Mouse (Mus musculus): ENCODE data around the gene Vmn2r101. TPM values are rescaled to one million over a fixed set of nuclear protein-coding genes. Genes with fewer than 3 reads are reported as not detected.

The Vmn2r101 gene
- polyA plus RNA-seq (2016; fragmentation: Nextera tagmentation; extraction: Ambion mirVana): not detected in 2 replicates

DNA sequence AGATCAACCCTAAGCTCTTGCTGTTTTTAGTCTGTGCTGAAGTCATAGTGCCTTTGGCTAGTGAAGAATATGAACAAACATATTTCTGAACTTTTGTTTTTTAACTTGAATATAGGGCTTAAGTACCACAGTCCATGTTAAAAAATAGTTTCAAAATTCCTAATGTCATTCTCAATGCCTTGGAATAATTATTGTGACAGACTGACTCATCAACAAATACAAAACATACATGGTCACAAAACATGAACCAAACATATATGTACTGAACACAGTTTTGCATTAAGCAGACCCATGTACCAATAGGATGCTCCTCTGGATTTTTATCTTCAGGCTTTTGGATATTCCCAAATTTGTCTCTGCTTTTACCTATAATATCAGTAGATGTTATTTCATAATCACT lies at the start of gene Vmn2r101:
TSS of gene Vmn2r101 (plus strand) at position 301 of the 400 bp plus-strand sequence.
- no peaks in the 10 kb centered on the region for H3K4me1 ChIP-seq (replicated peaks)
- no peak for ATAC-seq (ENCODE audit: insufficient number of reproducible peaks, low FRiP score)
- no peak within 1 kb of the TSS for H3K4me2 ChIP-seq
- no peaks in the 10 kb centered on the region for H3K27me3 ChIP-seq (replicated peaks)
- H3K36me3 ChIP-seq: no peaks in the 10 kb centered on the region
- H3K9ac ChIP-seq: no peak within 1 kb of the TSS
- H3K4me3 ChIP-seq: no peak within 1 kb of the TSS
- no peak within 1 kb of the TSS for H3K27ac ChIP-seq (ENCODE audit: poor library complexity, severe bottlenecking)
- peaks cover 5% of the 10 kb centered on the region; the same call in 1 of the 2 replicates for H3K9me3 ChIP-seq (replicated peaks)

DNA sequence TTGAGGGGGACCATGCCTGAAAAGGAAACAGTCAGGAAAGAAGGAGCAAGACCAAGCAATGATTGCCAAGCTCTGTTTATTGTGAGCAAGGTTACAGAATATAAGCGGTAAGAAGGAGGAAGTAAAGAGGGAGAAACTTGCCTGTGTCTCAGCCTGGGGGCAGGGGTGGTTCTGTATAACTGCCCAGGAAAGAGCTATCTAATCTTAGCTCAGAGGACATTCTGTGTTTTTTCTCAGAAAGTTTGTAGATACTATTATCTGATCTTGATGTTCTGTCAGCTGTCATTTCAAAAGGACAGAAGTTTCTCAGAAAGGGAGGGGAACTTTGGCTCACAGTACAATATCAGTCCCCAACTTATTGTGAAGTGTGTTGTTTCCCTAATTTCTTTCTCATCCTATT lies 52.3 kb downstream of the Vmn2r101 start:
- 88% methylated on average over 1 of the region's 1 CpGs for WGBS
- Histone ChIP-seq H3K27ac (ENCODE audit: poor library complexity, severe bottlenecking) (no peak overlapping the region), H3K4me2 (no peak overlapping the region), H3K9ac (no peak overlapping the region), H3K36me3 (no peaks in the 10 kb centered on the region), H3K4me1 (replicated peaks) (no peaks in the 10 kb centered on the region), H3K27me3 (replicated peaks) (no peaks in the 10 kb centered on the region), H3K4me3 (no peak overlapping the region), H3K9me3 (replicated peaks) (peaks cover 32% of the 10 kb centered on the region)
- ATAC-seq (ENCODE audit: insufficient number of reproducible peaks, low FRiP score): no peak

- no peak overlapping the region for H3K9ac ChIP-seq
- no peaks in the 10 kb centered on the region for H3K9me3 ChIP-seq (replicated peaks)
- ATAC-seq (ENCODE audit: insufficient number of reproducible peaks, low FRiP score): peak; percentile 45; the same call in 1 of the 2 replicates
- no peak overlapping the region for H3K4me3 ChIP-seq
- no peaks in the 10 kb centered on the region for H3K4me1 ChIP-seq (replicated peaks)
- H3K27me3 ChIP-seq (replicated peaks): no peaks in the 10 kb centered on the region
- WGBS: 40% methylated on average over 3 of the region's 3 CpGs
- H3K36me3 ChIP-seq: no peaks in the 10 kb centered on the region
- H3K4me2 ChIP-seq: no peak overlapping the region
- H3K27ac ChIP-seq (ENCODE audit: poor library complexity, severe bottlenecking): no peak overlapping the region
Measured at GRCm38 (mm10) chr17:19658447-19658846, 81.4 kb downstream of the Vmn2r101 start.

GRCm38 (mm10) chr17:19660028-19660427 lies 83.0 kb downstream of the Vmn2r101 start, which contains the start of gene Vmn2r102:
Gene Vmn2r102 (plus strand): TSS chr17:19660328.
- Histone ChIP-seq H3K36me3 (no peaks in the 10 kb centered on the region), H3K9ac (no peak within 1 kb of the TSS), H3K4me2 (no peak within 1 kb of the TSS), H3K9me3 (replicated peaks) (no peaks in the 10 kb centered on the region), H3K27me3 (replicated peaks) (no peaks in the 10 kb centered on the region), H3K4me1 (replicated peaks) (no peaks in the 10 kb centered on the region), H3K4me3 (no peak within 1 kb of the TSS), H3K27ac (ENCODE audit: poor library complexity, severe bottlenecking) (no peak within 1 kb of the TSS)
- WGBS: 55% methylated on average over 2 of the region's 2 CpGs
- no peak for ATAC-seq (ENCODE audit: insufficient number of reproducible peaks, low FRiP score)

Other genes with a start within 250 kb of the Vmn2r101 start
- not detected in 2 replicates for gene Vmn2r99, start 215.3 kb upstream of the Vmn2r101 start, polyA plus RNA-seq (2016; fragmentation: Nextera tagmentation; extraction: Ambion mirVana)
- not detected in 2 replicates for gene Vmn2r100, start 72.5 kb upstream of the Vmn2r101 start, polyA plus RNA-seq (2016; fragmentation: Nextera tagmentation; extraction: Ambion mirVana)
- gene Vmn2r102, start 83.1 kb downstream of the Vmn2r101 start, polyA plus RNA-seq (2016; fragmentation: Nextera tagmentation; extraction: Ambion mirVana): not detected in 2 replicates
- gene Vmn2r103, start 196.1 kb downstream of the Vmn2r101 start, polyA plus RNA-seq (2016; fragmentation: Nextera tagmentation; extraction: Ambion mirVana): not detected in 2 replicates

Measured in heart, embryonic 12.5 days (tissue).